Mouse (Mus musculus) gonadal fat pad, adult 2 months (tissue): ENCODE results near the gene Btf3l4. TPM values are rescaled to one million over a fixed set of nuclear protein-coding genes. Genes with fewer than 3 reads are reported as not detected.

Source experiments
- DNase-seq: peaks from one replicate; pipeline ENCODE4 v3.0.0-alpha.2; 2012; ENCODE audit warnings: low read depth
- polyA plus RNA-seq: library from polyadenylated mRNA; depleted of rRNA; stranded (reverse); fragments of >200 nt; gene quantifications from 2 replicates; pipeline ENCODE4 v1.2.3, GENCODE M21; 2012; rRNA removed

Btf3l4 gene
- polyA plus RNA-seq: 16.4 and 18.5 TPM in 2 replicates

DNA sequence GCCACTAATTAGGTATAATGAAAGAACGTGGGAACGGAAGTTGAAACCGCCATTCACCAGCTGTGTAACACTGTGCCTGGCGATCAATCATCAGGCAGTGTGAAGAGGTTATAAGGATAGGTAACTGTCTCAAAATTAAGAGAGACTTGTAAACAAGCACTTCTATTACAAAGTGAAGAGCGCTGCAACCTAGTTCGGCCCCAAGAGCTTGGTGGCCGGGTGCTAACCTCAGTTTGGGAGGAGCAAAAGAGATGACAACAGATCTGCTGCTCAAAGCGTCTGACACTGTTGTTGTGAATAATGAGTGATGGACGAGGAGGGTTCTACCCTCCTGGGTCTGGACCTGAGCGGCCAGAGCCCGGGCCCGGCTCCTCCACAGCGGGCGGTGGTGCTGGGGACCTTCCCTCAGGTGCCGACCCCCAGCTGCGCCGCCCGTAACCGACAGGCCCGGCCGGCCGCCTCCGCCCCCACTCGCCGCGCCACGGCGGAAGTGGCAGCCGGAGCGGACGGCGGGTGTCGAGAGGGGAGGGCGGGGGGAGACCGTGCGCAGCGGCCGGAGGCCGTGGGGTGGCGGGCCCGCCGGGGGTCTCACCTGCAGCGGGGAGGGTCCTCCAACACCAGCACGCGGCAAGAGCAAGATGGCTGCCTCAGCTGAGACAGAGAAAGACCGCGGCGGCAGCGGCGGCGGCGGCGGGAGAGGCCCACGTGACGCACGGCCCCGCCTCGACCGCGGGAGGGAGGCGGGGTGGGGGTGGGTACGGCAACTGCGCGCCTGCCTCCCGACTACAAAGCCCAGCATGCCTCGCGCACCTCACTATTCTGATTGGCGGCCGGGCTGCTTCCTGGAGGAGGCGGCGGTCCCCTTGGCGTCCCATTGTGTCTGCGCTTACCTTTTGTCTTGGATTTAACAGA lies at the start of gene Btf3l4:
Gene Btf3l4, minus strand, starts transcription at position 699 of the 912 bp plus-strand sequence.
- DNase-seq: no peak

DNA sequence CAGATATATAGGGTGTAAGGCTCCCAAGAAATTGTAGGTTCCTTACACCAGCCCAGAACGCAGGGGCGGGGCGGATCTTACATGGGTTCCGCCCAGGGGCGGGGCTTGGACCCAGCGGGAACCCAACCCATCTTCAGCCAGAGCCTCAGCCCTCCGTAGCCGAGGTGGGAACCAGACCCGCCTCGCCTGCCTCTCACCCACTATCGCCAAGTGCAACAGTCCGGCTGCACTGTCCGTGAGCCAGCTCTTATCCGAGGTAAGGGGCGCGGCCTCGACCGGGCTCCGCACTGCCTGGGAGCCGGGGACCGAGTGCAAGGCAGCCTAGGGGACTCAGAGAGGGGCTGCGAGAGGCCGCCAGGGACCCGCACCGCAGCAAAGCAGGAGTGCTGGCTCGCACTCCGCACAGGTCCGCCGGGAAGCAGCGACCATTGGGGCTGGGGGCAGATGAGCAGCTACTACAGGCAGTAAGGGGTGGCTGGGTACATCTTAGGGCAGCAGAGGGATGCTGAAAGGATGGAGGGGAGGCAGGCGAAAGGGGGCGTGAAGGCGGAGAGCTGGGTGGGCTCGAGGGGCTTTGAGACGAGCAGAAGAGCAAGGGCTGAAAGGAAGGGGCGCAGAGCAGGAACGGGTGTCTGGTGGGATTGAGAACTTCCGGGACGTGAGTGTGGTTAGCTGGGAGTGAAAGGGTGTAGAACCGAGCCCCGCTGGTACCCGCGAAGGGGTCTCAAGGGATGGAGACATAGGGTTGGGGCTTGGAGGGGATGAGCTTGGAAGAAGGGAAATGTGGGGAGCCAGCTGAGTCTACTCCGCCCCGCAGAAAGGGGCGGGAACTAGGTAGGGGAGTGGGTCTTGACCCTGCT lies 45.8 kb upstream of the Btf3l4 start, which contains the start of gene Rab3b:
Gene Rab3b, plus strand, starts transcription at position 101 of the 860 bp plus-strand sequence.
- no peak for DNase-seq

DNA sequence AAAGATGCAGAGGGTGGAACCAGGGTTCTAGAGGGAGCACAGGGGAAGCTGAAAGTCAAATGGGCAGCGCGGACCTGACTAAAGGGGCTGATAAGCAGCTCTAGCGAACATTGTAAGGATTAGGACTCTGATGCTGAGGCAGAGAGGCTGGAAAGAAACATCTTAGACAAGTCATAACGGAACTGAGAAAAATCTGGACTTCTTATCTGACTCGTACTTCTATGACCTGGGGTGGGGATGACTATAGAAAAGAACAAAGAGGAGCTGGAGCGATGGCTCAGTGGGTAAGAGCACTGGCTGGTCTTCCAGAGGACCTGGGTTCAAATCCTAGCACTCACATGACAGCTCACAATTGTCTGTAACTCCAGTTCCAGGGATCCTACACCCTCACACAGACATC lies 44.5 kb upstream of the Btf3l4 start:
- no peak for DNase-seq

DNA sequence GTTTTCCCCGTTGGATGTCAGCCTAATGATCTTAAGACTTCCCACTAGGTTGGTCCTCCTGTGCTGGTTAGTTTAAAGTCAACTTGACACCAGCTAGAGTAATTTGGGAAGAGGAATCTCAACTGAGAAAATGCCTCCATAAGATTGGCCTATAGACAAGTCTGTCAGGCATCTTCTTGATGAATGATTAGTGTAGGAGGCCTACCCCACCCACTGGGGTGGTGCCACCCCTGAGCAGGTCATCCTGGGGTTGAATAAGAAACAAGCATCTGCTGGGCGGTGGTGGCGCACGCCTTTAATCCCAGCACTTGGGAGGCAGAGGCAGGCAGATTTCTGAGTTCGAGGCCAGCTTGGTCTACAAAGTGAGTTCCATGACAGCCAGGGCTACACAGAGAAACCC lies 40.3 kb upstream of the Btf3l4 start:
- DNase-seq: no peak

DNA sequence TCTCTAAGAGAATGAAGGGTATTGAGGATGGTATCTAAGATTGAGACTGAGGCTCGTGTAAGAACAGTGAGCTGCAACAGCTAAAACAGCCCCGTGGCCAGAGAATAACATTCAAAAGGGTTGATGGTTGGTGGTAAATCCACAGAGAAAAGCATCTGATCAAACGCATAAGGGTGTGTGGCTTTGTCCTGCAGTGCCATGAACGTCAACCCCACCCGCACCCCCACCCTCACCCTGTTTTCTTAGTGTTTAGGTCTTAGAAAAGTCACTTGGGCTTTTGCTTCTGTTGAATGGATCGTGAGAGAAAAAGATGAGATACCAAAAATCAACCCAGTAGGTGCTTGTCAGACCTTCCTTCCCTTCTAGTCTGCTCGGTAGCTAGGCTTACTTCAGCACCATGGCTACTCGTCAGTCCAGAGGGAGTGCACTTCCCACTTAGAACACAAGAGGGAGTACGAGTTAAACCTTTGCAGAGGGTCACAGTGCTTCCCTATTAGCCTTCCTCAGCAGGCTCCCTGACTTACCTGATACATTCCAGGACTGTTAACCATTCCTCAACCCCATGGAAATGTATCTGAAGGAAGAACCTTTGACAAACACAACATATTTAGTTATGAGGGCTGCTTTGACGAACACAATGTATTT lies 36.4 kb upstream of the Btf3l4 start:
- DNase-seq: peak; percentile 40

DNA sequence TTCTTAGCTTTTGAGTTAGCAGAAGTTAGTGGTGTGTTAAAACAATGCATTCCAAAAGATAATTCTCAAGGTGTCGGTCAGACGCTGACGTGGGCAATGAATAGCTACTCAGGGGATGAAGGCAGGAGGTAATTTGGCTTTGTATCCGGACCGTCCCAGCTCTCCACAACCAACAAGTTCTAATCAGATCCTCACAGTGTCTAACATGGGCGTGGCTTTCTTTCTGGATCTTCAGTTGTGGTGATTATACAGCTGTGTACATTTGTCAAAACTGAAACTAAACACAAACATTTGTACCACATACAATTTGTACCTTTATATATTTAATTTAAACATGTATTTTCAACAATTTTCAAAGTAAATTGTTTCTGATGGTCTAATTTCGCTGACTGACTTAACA lies 33.4 kb upstream of the Btf3l4 start:
- no peak for DNase-seq

DNA sequence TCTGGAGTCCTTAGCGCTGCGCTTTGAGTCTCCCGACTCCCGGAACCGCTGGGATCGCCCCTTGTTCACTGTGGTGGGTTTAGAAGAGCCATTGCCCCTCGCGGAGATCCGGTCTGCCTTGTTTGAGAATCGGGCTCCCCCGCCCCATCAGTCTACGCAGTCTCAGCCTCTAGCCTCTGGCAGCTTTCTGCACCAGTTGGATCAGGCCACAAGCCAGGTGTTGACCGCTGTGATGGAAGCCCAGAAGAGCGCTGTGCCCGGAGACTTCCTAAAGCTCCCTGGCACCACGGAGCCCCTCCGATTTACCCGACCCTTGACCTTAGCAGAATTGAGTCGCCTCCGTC lies 15.1 kb upstream of the Btf3l4 start, which contains the start of gene A730015C16Rik:
Gene A730015C16Rik, minus strand, starts transcription at position 115 of the 344 bp plus-strand sequence.
- DNase-seq: no peak

DNA sequence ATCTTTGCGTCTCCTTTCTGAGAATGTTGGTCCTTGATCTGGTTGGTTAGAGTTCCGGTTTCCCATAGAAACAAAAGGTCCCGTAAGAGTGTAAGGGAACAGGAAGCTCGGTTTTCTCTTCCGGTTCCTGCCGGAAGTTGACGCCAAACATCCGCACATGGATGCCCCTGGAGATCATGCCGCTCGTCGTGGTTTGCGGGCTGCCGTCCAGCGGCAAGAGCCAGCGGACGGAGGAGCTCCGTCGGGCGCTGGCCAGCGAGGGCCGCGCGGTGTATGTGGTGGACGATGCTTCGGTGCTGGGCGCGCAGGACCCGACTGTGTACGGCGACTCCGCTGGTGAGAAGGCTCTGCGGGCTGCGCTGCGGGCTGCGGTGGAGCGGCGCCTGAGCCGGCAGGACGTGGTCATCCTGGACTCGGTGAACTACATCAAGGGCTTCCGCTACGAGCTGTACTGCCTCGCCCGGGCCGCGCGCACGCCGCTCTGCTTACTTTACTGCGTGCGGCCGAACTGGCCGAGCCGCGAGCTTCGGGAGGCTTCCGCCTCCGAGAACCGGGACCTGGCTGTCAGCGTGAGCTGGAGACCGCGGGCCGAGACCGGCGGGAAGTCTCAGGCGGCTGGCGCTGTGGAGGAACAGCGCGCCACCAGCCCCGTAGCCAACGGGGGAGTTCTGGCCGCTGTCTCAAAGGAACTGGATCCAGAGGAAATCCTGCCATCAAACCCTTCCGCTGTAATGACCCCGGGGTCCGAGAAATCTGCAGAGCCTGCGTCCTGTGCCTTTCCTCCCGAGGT lies 14.5 kb upstream of the Btf3l4 start, which contains the start of gene Kti12:
Gene Kti12, plus strand, starts transcription at position 71 of the 790 bp plus-strand sequence.
- DNase-seq: no peak

DNA sequence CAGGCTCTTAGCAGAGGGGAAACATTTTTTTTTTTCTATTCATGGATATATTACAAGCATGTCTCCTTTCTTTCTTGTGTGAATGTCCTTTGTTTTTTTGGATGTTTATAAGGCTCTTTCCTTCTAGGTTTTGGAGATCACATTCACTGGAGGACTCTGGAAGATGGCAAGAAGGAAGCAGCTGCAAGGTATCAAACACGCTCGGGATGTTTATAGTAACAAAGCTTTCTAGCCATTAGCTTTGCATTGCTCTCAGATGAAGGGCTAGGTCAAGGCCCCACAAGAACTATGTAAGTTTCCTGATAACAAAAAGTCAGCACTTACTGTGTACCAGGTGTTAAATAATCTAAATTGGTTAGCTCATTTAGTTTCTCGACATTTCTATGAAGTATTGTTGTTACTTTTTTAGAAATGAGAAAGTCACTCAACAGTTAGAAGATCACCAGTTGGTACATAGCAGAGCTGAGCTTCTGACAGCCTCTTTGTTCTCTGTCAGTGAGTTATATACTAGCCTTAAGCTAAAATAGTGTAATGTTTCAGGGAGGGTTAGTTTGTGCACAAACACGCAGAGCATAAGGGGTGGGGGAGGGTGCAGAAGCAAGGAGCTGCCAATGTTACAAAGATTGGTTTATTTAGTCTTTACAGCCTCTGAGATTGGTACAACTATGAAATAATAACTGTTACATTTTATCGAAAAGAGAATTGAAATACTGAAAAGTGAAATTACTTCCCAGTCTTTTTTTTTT lies 12.6 kb upstream of the Btf3l4 start:
- no peak for DNase-seq

DNA sequence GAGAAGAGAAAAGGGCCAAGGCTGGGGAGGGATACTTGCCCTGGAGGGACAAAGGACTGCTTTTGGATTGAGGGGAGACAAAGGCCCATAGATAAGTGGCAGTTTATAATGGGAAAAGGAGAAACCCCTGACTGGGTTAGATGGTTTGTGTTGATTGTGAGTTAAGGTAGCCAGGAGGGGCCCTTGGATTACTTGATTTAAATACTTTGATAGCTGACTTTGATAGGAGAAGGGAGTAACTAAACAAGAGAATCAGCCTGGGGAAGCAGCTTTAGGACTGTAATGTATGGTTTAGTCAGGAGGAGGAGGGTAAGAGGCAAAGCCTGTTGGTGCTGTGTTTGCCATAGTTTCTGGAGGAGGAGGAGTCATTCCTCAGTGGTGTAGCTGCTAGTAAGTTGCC lies 9.9 kb upstream of the Btf3l4 start:
- no peak for DNase-seq

DNA sequence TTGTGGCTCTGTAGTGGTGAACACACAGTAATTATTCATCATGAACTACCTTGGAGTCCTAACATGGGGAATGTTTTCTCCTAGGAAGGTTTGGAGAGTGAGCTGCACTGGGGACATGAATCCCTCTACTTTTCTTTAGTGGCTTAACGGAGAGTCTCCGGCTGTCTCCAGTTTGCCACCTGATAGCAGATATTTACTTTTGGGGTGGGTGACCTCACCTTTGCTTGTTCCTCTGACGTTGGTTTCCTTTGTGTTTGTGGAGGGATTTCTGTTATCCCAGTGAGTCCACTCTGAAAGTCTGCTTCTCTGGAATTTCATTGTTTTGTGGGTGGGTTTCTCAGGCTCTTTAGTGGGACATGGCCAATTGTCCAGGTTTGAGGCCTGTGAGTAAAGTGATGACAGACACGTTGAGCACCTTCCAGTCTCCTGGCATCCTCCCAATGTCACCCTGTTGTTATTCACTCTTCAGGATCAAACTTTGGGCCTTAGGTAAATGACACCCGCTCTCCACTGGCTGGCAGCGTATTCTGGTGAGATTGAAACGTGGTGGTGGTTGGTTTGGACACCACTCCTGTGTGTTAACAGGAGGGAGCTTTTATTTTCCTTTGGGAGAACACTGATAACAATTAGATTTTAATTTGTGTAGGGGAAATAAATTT lies 8.6 kb upstream of the Btf3l4 start:
- no peak for DNase-seq

DNA sequence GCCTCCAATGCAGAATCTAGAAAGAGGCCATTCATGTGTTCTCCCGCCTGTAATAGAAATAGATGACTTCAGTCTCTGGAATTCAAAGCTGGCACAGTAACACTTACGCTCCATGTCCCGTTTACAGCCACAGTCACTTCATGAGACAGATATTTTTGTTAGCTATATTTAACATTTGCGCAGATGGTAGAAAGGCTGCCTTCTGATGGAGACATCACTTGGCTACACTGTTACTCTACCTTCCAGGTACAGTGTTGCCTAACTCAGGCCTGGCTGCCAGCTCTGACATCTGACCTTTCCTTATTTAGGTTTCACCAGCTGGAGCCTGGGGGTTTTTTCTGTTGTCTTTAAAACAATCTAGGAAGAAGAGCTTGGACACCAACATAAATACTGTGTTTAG lies 4.6 kb upstream of the Btf3l4 start:
- peak; percentile 80 for DNase-seq

DNA sequence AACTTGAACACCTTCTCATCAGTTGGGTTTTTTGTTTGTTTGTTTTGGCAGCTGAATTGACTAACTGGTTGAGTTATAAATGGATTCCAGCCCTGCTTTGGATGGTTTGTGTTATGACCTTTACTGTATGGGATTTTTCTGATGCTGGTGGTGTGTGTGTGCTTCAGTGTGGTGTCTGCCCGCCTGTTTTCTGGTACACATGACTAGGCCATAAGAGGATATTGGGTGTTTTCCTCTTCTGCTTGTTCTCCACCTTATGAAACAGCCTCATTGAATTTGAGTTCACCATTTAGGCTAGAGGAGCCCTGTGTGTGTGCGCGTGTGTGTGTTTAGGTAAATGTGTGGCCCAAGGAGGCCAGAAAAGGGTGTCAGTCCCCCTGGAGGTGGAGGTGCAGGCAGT lies 2.1 kb upstream of the Btf3l4 start:
- DNase-seq: no peak

DNA sequence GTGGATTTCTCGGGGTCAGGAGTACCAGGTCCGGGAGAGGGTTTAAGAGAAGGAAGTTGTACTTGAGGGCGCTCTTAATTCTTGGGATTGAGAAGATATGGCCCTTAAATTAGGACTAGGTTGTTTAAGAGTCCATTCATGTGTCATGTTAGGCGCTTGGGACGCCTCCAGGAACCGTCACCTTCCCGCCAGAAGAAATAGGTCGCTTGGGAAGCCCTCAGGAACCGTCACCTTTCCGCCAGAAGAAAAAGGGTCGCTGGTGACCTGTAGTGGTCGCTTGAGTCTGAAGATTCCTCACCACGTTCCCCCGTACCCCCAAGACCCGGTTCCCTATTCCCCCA lies 1.5 kb upstream of the Btf3l4 start:
- DNase-seq: no peak

DNA sequence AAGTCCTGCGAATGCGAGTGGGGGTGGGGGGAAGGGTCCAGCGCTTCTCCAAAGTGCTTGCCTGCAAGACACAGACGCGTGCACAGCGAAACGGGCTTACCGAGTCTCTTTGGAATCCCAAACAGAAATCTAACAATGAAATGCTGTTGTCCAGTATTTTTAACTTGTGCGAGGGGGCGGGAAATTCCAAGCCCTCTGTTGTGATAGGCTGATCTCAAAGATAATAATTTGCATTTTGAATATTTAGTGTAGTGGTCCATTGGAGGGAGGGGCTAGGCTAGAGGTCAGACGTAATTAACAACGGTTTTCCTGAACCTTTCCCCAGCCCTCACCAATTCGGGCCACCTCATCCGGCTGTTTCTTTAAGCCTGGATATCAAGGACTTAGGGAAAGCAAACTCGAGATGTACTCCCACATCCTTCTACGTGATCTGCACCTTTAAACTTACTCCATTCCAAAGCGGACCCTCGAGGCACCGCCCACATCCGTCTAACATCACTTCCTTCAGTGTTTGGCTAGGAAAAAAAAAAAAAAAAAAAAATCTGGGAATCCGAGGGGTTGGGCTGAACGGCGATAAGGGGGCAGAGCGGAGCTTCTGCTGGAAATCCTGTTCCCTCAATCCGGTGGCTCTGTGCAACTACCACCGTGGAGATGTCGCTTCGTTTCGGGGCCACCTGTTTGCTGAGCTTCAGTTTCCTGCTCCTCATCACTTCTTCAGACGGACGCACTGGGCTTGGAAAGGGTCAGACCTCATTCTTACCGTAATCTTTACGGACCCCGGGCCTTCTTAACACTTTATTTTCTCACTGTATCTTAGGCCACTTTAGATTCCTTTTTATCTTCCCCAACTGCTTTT lies 929 bp upstream of the Btf3l4 start, which contains the start of gene Txndc12:
Gene Txndc12, plus strand, starts transcription at position 487 of the 856 bp plus-strand sequence.
- peak; percentile 83 for DNase-seq

DNA sequence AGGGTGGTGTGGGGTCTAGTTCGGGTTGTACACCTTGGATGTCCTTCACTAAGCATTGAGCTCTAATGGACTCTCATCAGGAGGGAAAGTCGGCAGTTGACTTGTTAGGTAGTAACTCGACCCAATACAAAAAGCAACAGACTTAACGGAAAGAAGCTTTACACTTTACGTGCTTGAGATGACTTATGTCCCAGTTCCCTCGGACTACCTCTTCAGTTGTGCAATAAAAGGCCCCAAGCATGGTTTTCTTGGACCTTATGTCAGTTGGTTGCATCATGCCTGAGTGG lies 357 bp upstream of the Btf3l4 start:
- peak; percentile 87 for DNase-seq

DNA sequence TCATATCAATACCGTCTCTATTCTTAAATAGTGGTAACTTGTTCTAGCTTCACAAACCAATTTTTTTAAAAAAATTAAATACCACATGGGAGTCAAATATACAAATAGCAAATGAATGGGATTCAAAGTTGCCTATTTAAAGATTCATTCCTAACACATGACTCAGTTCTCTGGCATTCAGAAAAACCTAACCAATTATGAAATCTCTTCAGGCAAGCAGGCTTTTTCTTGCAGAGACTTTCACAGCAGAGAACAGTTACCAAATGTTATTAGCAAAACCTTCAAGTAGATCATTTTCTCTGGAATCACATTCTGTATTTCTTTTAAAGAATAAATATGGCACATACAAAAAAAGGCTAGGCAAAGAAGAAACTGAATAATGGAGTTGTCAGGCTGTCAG lies 2.7 kb downstream of the Btf3l4 start:
- no peak for DNase-seq

DNA sequence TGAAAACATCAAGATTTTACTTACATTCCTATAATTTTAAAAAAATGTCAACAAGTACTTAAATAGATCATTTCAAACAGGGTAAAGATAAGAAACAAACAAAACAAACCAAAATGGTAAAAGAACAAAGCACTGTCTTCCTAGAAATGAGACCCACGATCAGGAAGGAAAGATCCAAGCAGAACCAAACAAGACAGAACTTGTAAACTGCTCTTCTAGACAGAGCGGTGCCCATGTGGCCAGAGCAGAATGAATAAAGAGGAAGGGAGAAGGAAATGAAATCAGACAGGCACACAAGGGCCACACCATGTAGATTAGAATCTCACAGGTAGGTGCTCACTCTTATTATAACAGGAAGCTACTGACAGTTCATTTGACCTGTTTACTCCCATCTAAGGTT lies 6.8 kb downstream of the Btf3l4 start:
- no peak for DNase-seq

DNA sequence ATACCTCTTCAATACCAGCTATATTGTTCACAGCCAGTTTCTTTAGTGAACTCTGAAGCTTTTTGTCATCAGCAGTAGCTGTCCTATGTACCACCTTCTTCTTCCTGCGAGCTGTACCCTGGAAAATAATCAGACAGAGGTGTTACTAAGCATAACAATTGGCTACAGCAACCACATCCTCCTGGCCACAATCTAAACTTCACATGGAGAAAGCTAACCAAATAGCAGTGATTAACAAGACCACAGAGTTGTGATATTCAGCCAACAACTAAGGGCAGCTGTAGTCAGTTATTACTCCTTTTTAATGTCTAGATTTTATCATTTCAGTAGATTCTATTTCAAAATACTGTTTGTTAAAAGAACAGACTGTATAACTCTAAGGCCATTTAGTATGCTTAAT lies 7.3 kb downstream of the Btf3l4 start:
- no peak for DNase-seq
